Mouse (Mus musculus) ES-CJ7 (cell line): Measurements from ENCODE around the gene Cldn15.
A peak's percentile ranks its signal among the peaks of the same experiment; 100 is the strongest.
"Not testable (repeated sequence)": the region's sequence is repeated elsewhere in the genome, so short reads cannot be mapped to it uniquely, and the experiment has no call there.

ENCODE experiments used
- DNase-seq: peaks from one replicate; pipeline ENCODE4 v3.0.0; 2011; ENCODE audit warnings: low read depth, low spot score

Cldn15 gene

DNA sequence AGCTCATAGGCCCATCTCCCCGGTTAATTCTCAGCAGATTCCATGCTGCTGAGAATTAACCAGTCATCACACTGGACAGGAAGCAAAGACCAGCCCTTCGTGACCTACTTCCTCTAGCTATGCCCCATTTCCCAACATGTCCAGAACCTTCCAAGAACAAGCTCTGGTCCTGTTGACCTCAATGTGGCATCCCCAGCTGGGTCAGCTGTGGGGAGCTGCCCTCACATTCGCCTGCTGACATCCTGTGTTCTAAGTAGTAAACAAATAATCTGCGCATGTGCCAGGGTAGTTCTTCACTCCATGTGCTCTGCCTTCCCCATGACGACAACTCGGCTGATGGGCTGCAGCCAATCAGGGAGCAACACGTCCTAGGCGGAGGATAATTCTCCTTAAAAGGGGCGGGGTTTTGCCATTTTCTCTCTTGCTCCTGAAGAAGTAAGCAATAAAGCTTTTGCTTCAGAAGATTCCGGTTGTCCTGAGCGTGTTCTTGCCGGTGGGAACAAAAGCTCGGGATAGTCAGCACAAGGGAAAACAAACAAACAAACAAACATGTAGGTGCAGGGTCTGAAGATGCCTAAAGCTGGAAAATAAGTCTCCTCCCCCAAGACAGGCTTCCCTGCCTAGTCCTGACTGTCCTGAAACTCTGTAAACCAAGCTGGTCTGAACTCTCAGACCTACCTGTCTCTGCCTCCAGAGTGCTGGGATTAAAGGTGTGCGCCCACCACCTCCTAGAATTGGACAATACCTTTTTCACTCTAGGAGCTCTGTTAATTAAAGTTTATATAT is 16.7 kb upstream of the Cldn15 start:
- DNase-seq, result not testable (repeated sequence)

DNA sequence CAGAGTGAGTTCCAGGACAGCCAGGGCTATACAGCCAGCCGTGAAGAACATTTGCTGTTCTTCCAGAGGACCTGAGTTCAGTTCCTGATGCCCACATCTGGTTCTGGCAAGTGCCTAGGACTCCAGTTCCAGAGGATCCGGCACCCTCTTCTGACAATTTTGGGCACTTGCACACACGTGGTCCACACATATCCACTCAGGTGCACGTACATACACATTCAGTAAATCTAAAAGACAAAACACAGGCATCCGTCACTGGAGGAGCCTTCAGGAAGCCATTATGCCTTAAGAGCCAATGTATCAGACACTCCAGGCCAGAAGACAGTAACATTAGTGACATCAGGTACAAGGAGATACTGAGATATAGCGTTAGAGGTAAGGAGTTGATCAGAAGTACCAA is 15.9 kb upstream of the Cldn15 start:
- peak; percentile 52 for DNase-seq

DNA sequence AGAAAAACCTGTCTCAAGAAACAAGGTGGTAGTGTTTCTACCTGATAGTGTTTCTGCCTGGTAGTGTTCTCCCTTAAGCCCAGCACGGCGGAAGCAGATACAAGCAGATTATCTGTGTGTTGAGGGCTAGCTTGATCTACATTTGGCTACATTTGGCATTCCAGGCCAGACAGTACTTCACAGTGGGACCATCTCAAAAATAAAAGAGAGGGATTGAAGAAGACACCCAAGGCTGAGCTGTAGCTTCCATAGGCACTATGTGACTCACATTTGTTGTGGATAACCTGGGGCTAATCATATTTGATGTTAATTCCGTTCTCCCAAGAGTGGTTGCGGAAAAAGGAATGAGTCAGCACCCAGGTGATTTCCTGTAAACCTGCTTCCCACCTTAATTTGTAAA is 14.3 kb upstream of the Cldn15 start:
- peak; percentile 58 for DNase-seq

DNA sequence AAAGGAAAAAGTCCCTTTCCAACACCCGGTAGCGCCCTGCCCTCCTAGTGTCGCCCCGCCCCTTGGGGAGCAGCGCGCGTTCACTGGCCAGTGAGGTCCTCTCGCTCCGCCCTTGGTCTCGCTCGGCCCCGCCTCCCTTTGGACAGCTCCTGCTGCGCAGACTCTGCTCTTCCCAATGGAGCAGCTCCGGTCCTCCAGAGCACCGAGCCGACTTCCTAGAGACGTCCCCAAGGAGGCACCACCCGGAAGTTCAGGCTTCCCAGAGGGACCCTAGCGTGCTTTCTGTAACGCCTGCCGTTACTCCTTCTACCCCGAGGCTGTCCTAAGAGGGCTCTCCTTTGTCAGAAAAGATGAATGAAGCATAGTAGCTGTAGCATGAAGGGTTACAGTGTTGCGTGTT is 13.4 kb upstream of the Cldn15 start, which contains the start of gene Fis1:
Gene Fis1, plus strand, starts transcription at position 261 of the 400 bp plus-strand sequence.
- peak; percentile 99 for DNase-seq

DNA sequence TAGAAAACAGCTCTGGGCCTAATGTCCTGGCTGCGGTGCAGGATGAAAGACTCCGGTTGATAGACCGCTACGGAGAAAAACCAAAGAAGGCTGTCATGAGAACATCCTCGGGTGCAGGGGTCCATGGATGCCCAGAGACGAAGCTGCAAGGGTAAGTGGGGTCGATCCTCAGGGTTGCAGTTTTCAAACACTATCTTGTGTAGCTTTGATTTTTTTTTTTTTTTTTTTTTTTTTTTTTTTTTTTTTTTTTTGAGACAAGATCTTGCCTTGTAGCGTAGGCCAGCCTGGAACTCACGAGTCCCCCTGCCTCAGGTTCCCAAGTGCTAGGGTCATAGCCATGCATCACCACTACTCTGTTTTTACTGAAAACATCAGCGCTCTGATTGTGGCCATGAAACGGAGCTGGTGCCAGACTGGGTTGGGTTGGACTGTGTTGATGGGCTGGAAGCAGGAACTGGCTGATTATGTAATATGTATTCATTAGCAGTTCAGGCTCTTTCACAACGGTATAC is 12.9 kb upstream of the Cldn15 start:
- no peak for DNase-seq

GRCm38 (mm10) chr5:136955622-136956021 is 10.8 kb upstream of the Cldn15 start:
- DNase-seq, result no peak

DNA sequence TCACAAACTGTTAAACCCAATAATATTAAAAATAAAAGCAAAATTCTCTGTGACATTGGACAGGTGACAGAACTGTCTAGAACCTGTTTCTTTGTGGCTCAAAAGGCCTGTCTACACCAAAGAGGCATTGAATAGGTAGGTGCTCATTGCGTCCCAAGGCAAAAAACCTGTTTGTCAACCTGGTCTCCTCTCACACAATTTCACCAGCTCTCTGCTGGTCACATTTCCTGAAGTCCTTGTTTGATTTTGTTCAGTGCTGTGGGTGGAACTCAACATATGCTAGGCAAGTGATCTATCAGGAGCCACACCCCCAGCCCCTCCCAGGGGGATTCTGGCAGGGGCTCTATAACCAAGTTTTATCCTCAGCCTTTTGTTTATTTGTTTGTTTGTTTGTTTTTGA is 9.2 kb upstream of the Cldn15 start:
- DNase-seq, result no peak

GRCm38 (mm10) chr5:136958991-136959605 is 7.3 kb upstream of the Cldn15 start:
- no peak for DNase-seq

- no peak for DNase-seq
Observed at GRCm38 (mm10) chr5:136960053-136960452, 6.4 kb upstream of the Cldn15 start.

DNA sequence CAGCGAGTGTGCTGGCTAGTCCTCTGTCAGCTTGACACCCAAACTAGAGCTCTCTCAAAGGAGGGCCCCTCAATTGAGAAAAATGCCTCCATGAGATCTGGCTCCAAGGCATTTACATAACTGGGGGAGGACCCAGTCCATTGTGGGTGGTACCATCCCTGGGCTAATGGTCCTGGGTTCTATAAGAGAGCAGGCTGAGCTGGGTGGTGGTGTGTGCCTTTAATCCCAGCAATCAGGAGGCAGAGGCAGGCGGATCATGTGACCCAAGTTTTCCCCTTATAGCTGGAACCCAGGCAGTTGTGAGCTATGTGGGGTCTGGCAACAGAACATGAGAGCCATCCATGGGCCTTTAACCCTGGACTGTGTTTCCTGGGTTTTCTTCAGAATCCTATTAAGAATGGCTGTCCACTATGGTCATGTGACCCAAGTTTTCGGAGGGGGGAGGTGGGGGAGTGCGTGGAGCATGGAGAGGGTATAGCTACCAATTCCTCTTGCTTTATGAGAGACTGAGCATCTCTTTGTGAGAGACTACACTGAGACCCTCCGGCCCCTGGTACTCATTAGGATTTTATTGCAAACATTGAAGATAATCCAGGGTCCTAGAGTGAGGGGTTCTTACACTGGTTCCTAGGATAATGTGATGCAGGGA is 5.0 kb upstream of the Cldn15 start:
- no peak for DNase-seq

DNA sequence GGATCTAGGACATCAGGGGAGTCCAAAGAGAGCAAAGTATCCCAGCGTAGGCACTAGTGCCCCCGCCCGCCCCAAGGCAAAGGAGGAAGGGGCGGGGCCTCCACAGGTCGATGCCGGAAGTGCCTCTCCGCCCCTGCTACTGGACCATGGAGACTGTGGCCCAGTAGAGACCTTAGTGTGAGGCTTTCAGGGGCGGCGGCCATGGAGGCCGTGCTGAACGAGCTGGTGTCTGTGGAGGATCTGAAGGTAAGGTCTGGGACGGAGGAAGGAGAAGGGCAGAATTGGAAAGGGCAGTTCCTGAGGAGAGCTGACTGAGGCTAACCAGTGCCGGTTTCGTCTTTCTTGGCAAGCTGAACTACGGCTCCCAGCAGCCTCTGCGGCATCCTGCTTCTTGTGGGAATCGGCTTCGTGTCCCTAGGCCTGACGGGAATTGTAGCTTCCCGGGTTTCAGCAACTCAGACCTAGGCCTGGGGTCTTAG is 4.4 kb upstream of the Cldn15 start:
- DNase-seq, result peak; percentile 88

DNA sequence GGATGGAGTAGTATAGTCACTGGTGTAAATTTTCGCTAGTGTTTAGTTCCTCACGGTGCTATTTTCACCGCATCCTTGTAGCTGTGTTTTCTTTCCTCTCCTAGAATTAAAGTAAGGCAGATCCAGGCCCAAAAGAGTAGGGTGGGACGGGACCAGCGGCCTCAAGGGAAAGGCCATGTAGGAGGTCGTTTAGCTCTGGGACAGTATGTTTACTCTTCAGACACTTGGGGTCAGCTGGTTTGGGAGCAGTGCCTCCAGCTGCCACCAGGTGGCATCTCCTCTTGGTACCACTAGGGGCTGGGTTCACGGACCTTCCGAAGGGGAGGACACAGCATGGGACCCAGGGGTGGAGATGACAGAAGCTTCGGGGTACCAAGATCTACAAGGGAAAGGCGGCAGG is 3.9 kb upstream of the Cldn15 start:
- peak; percentile 84 for DNase-seq

DNA sequence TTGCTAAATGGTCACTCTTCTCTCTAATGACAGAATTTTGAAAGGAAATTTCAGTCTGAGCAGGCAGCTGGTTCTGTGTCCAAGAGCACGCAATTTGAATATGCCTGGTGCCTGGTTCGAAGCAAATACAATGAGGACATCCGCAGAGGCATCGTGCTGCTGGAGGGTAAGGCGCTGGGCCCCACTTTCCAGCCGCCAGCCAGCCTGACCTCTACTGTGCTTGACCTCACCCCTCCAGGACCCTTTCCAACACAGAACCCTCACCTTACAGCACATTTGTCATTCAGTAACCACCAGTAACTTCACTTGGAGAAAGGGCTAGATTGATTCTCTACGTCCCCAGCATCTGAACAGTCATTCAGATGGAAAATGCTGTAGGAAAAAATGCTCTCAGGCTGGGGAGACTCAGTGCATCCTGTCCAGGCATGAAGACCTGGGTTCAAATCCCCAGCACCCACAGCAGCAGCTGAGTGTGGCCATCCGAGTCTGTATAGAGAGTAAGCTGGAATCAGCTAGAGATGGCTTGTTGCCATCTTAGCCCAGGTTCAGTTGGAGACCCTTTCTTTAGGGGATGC is 3.4 kb upstream of the Cldn15 start:
- DNase-seq, result no peak

- DNase-seq, result no peak
Observed at GRCm38 (mm10) chr5:136965210-136965609, 1.2 kb upstream of the Cldn15 start.

DNA sequence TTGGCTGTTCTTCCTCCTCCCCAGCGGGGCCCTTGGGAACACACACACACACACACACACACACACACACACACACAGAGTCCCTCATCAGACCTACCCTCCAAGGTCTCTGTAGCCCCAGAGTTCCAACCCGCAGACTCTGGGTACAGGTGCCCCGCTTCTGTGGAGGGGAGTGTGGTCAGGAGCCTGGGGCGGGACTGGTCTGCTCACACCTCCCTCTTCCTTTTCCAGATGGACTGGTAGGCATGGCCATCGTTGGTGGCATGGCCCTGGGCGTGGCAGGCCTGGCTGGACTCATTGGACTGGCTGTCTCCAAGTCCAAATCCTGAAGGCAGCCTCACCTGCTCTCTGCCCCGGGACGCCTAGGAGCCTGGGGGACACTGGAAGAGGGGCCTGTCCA is 730 bp upstream of the Cldn15 start:
- no peak for DNase-seq

GRCm38 (mm10) chr5:136966861-136967455 is 542 bp downstream of the Cldn15 start:
- no peak for DNase-seq

DNA sequence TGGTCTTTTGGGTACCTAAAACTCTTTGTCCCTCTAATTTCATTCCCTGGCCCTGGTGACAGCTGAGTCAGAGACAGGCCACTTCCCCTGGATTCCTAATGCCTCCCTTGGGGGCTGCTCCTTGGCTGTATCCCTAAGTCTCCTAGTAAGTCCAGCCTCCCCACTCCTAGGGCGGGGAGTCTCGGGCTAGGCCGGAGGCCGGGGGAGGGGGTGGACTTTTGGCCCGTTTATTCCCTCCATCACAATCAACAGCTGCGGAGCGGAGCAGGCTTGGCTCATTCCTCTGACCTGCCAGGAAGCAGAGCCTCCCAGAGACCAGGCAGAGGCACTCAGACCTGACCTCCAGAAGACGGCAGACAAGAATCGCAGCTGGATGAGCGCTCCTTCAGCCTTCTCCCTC is 1.2 kb downstream of the Cldn15 start:
- no peak for DNase-seq

DNA sequence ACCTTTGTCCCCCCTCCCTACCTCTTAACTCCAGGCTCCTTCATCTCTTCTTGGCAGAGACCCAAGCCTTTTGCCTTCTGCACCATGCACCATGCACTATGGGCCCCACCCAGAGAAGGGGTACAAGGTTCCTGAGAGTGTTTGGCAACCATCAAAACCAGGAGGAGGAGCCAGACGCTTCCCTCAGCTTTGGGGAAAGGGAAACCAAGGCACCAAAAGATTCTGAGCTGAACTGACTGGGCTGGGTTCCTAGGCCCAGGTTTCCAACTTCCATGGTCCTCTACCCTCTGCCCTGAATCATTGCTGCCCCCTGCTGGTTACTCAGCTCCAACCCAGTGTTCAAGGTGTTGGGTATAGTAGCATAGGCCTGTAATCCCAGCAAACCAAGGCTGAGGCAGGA is 4.3 kb downstream of the Cldn15 start:
- DNase-seq, result peak; percentile 81

DNA sequence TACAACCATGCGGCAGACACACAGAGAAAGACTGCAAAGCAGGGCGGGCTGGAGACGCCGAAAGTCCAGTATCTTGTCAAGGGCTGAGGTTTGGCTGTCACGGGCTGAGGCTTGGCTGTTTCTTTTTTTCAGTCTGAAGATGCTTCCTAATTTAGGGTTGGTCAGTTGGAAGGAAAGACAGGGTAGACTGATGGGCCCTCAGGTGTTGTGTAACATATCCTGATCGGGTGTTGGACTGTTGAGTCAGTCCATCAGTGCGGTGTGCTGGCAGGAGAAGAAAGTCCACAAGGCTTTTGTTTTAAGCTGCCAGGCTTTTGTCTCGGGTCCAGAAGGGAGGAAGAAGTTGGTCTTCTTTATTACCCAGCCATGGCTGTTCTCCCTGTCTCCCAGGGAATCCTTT is 7.3 kb downstream of the Cldn15 start:
- DNase-seq, result no peak

- no peak for DNase-seq
Observed at GRCm38 (mm10) chr5:136977769-136978168, 11.4 kb downstream of the Cldn15 start.

DNA sequence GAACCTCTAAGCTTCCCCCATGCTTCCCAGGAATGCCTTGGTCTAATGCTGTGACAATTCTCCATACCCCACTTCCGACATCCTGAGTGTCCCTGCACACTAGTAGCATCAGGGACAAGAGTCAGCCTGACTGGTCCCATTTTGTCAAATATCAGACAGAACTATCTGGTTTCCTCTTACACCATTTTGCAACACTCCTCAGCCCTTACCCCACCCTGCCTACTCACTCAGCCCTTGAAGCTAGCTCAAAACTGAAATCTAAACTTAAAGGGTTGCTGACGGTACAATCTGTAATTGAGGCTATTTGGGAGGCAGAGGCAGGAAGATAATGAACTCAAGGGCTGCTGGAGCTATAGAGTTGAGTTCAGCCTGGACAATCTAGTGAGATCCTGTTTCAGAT is 13.3 kb downstream of the Cldn15 start:
- no peak for DNase-seq

DNA sequence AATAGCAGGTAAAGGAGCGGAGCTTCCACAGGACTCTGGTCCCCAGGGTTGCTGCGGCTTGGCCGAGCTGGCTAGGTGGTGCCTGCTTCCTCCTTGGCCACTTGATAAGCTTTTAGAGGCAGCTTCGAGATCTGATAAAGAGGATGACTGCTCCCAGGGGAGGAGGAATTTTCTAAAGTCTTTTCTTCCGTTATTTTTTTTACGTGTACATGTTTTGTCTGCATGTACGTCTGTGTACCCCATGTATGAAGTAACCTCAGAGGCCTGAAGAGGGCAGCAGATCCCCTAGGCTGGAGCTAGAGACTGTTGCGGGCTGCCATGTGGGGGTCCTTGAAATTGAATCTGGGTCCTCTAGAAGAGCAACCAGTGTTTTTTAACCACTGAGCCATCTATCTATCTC is 14.6 kb downstream of the Cldn15 start:
- DNase-seq, result peak; percentile 47
